Mouse (Mus musculus) limb, embryonic 10.5 days (tissue): ENCODE results near the gene Mid1. TPM values are rescaled to one million over a fixed set of nuclear protein-coding genes. Genes with fewer than 3 reads are reported as not detected.
A peak's percentile ranks its signal among the peaks of the same experiment; 100 is the strongest.
"Not testable (repeated sequence)": the region's sequence is repeated elsewhere in the genome, so short reads cannot be mapped to it uniquely, and the experiment has no call there.

Experiments used
- DNase-seq: peaks from one replicate; pipeline ENCODE4 v3.0.0-alpha.2; 2017; ENCODE audit warnings: low spot score
- H3K27ac ChIP-seq: fragments of 300-500 bp; sonication (generic); 2 replicates; pipeline ENCODE4 v1.5.1; 2016; ENCODE audit warnings: mild to moderate bottlenecking
- H3K27me3 ChIP-seq: fragments of 300-500 bp; sonication (generic); 2 replicates; pipeline ENCODE4 v1.6.1; 2016; ENCODE audit warnings: low read depth, mild to moderate bottlenecking; ENCODE audit not compliant: poor library complexity, severe bottlenecking
- H3K36me3 ChIP-seq: fragments of 300-500 bp; sonication (generic); 2 replicates; pipeline ENCODE4 v1.6.1; 2016; ENCODE audit warnings: mild to moderate bottlenecking, moderate library complexity
- H3K4me1 ChIP-seq: fragments of 300-500 bp; sonication (generic); 2 replicates; pipeline ENCODE4 v1.6.1; 2016
- H3K4me3 ChIP-seq: fragments of 300-500 bp; sonication (generic); 2 replicates; pipeline ENCODE4 v1.5.1; 2016; ENCODE audit warnings: mild to moderate bottlenecking, moderate library complexity
- H3K9me3 ChIP-seq: fragments of 300-500 bp; sonication (generic); replicated peaks from 2 replicates; pipeline ENCODE4 v1.6.1; 2016; ENCODE audit warnings: mild to moderate bottlenecking
- WGBS: fragments of 180-500 bp; shearing (Covaris S2); methylation state at CpG from one replicate; pipeline ENCODE4 v1.1.7; 2016; 5-methylcytosine and 5-hydroxymethylcytosine counted together
- polyA plus RNA-seq: library from polyadenylated mRNA; unstranded; fragments of >200 nt; fragmentation: Nextera tagmentation; extraction: Ambion mirVana; gene quantifications from 2 replicates; pipeline ENCODE4 v1.2.1, GENCODE M21; 2016

Gene Mid1
- polyA plus RNA-seq, 1 experiment from 2014 or later = 12.0 TPM

- H3K36me3 ChIP-seq = peaks cover 52% of the 10 kb centered on the region
- not testable (repeated sequence) for H3K27me3 ChIP-seq, H3K4me1 ChIP-seq, DNase-seq, H3K9me3 ChIP-seq, H3K4me3 ChIP-seq, H3K27ac ChIP-seq
- WGBS = 89% methylated on average over 3 of the region's 3 CpGs
Observed at GRCm38 (mm10) chrX:169969765-169970164, 284.8 kb downstream of the Mid1 start.

DNA sequence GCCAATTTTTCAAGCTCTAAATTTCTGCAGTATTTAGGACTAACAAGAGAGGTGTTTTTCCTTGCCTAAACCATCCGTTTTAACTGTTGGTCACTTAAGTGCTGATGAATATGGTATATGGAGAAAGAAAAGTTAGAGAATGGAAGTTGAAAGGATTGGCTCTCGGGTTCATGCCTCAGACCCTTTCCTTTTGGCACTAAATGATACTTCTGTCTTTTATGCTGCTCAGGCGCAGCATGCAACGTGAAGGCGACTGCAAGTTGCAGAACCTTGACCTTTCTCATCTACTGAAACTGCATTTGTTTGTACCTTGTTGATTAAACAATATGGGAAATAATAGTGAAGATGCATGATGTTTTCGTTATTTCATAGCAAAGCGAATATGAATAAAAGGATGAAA lies 285.5 kb downstream of the Mid1 start:
- not testable (repeated sequence) for H3K27me3 ChIP-seq, H3K27ac ChIP-seq, H3K4me1 ChIP-seq, DNase-seq, H3K9me3 ChIP-seq, H3K4me3 ChIP-seq
- WGBS = 92% methylated on average over 7 of the region's 7 CpGs
- peaks cover 60% of the 10 kb centered on the region for H3K36me3 ChIP-seq

DNA sequence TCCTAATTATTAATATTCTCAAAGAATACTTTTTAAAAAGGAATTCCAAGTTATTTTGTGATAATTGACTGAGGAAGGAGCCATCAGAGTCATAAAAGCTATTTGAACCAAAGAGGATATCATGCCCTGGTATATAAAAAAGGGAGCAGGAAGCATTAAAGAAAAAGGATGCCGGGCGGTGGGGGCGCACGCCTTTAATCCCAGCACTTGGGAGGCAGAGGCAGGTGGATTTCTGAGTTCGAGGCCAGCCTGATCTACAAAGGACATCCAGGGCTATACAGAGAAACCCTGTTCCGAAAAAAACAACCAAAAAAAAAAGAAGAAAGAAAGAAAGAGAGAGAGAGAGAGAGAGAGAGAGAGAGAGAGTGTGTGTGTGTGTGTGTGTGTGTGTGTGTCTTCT lies 286.6 kb downstream of the Mid1 start:
- not testable (repeated sequence) for DNase-seq, H3K4me3 ChIP-seq, H3K27ac ChIP-seq, H3K4me1 ChIP-seq, H3K9me3 ChIP-seq, H3K27me3 ChIP-seq
- H3K36me3 ChIP-seq = peaks cover 68% of the 10 kb centered on the region
- 92% methylated on average over 6 of the region's 6 CpGs for WGBS

DNA sequence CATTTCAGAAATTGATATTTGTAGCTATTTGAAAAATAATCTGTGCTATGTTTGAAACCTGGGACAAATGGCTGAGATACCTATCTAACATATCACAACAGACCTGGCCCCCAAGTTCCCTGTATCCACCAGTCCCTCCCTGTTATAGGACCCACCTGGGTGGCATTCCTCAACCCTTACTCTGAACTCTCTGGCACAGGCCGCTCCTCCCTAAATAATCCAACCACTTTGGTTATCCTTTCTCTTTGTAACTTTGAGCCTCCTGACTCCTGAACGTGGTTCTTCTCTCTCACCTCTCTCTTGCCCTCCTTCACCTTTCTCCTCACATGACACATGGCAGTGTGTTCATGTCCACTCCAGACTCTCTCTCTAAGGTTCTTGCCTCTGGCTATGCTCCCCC lies 287.1 kb downstream of the Mid1 start:
- not testable (repeated sequence) for H3K9me3 ChIP-seq, H3K27ac ChIP-seq, H3K27me3 ChIP-seq, H3K4me1 ChIP-seq, H3K4me3 ChIP-seq
- peaks cover 73% of the 10 kb centered on the region for H3K36me3 ChIP-seq
- 79% methylated on average over 2 of the region's 2 CpGs for WGBS
- peak; percentile 39 for DNase-seq

DNA sequence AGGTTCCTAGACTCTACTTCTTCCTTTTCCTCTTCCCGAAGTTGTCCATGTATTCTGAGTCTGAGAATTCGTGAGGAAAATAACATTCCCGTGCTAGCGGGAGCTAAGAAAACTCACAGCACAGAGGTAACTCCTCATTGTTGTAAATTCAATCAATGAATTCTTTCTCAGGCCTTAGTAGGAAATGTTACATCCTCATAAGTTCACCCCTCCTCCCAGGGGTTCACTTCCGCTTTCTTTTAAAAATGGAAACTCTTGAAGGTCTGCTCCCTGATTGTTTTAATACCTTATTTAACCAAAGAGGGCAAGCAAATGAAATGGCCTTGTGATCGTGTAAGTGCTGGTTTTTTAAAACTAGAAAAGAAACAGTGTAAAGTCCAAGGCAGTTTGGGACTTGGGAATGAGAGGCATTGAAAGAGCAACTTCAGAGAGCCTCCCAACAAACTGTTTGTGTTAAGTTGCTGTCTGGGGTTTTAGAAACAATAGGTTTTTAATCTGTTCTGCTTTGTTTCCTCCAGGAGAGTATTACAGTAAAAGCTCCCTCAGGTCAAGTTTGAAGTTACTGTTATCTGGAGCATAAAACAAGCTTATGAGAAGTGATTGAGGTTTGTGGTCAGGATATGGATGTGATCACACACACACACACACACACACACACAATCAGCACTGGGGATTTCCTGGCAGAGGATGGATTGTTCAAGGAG lies 287.9 kb downstream of the Mid1 start:
- not testable (repeated sequence) for H3K4me1 ChIP-seq, H3K9me3 ChIP-seq, H3K27ac ChIP-seq, H3K4me3 ChIP-seq, DNase-seq, H3K27me3 ChIP-seq
- WGBS = 79% methylated on average over 6 of the region's 6 CpGs
- H3K36me3 ChIP-seq = peaks cover 79% of the 10 kb centered on the region

- peaks cover 88% of the 10 kb centered on the region for H3K36me3 ChIP-seq
Observed at GRCm38 (mm10) chrX:169973806-169974205, 288.8 kb downstream of the Mid1 start.

DNA sequence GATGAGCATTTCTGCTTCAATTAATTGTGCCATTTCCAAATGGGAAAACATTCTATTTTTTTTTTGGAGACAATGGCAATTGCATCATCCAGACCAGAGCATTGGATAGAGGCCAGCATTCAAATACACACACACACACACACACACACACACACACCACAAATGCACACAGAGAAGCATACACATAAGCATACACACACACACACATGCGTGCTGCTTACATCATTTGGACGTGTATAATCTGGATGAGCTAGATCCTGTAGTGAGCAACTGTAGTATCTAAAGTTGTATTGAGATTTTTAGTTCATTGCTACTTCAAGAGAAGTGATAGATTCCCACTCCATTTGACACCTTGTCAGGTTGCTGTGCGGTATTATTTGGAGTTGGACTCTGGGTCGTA lies 289.5 kb downstream of the Mid1 start:
- not testable (repeated sequence) for H3K4me3 ChIP-seq, DNase-seq, H3K27me3 ChIP-seq, H3K27ac ChIP-seq, H3K4me1 ChIP-seq
- H3K36me3 ChIP-seq = peaks cover 94% of the 10 kb centered on the region
- 68% methylated on average over 4 of the region's 4 CpGs for WGBS
- peaks cover 11% of the 10 kb centered on the region; the same call in 1 of the 2 replicates for H3K9me3 ChIP-seq

More at GRCm38 (mm10) chrX:169973806-169974205, 288.8 kb downstream of the Mid1 start:
- DNase-seq, H3K4me3 ChIP-seq, H3K27me3 ChIP-seq, H3K4me1 ChIP-seq, H3K27ac ChIP-seq: not testable (repeated sequence)
- WGBS = 62% methylated on average over 3 of the region's 3 CpGs
- peaks cover 11% of the 10 kb centered on the region; the same call in 1 of the 2 replicates for H3K9me3 ChIP-seq

DNA sequence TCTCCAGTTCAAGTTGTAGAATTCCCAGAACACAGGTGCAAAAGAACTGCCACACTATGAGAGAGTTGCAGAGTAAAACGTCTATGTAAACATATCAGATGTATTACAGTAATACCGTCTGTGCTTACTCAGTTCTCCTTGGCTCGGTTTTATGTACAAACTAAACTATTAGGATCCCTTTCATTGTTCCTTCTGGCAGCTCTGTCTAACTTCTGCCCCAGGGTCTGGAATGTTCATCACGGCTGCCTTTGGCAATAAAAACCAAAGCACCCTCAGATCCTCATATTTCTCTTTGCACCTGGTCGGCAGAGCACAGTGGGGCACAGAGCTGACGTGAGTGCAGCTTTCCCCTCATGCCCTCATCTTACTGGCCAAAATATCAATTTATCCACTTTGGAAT lies 290.0 kb downstream of the Mid1 start:
- 77% methylated on average over 6 of the region's 6 CpGs for WGBS
- not testable (repeated sequence) for H3K9me3 ChIP-seq, H3K27ac ChIP-seq

GRCm38 (mm10) chrX:169975681-169976131 lies 290.7 kb downstream of the Mid1 start:
- not testable (repeated sequence) for H3K27me3 ChIP-seq, H3K27ac ChIP-seq, H3K4me3 ChIP-seq, H3K4me1 ChIP-seq, DNase-seq
- WGBS = 90% methylated on average over 3 of the region's 3 CpGs
- H3K36me3 ChIP-seq = peaks cover 95% of the 10 kb centered on the region
- peaks cover 12% of the 10 kb centered on the region for H3K9me3 ChIP-seq

More for the DNA sequence above, 290.0 kb downstream of the Mid1 start:
- DNase-seq = peak; percentile 41
- H3K27me3 ChIP-seq, H3K4me3 ChIP-seq, H3K4me1 ChIP-seq: not testable (repeated sequence)
- peaks cover 95% of the 10 kb centered on the region for H3K36me3 ChIP-seq

GRCm38 (mm10) chrX:169976340-169976739 lies 291.3 kb downstream of the Mid1 start:
- H3K4me3 ChIP-seq, H3K4me1 ChIP-seq, DNase-seq, H3K27me3 ChIP-seq, H3K27ac ChIP-seq: not testable (repeated sequence)
- WGBS = 69% methylated on average over 5 of the region's 5 CpGs
- peaks cover 95% of the 10 kb centered on the region for H3K36me3 ChIP-seq
- peaks cover 14% of the 10 kb centered on the region for H3K9me3 ChIP-seq

GRCm38 (mm10) chrX:169977856-169978435 lies 292.9 kb downstream of the Mid1 start:
- not testable (repeated sequence) for H3K27me3 ChIP-seq, H3K27ac ChIP-seq, H3K4me3 ChIP-seq, H3K4me1 ChIP-seq, DNase-seq
- 93% methylated on average over 7 of the region's 7 CpGs for WGBS
- Histone ChIP-seq H3K9me3 (peaks cover 22% of the 10 kb centered on the region), H3K36me3 (peaks cover 95% of the 10 kb centered on the region)

GRCm38 (mm10) chrX:169978436-169979381 lies 293.7 kb downstream of the Mid1 start:
- H3K27me3 ChIP-seq, H3K4me3 ChIP-seq, H3K4me1 ChIP-seq, H3K27ac ChIP-seq: not testable (repeated sequence)
- Histone ChIP-seq H3K36me3 (peaks cover 95% of the 10 kb centered on the region), H3K9me3 (peaks cover 29% of the 10 kb centered on the region)
- WGBS = 74% methylated on average over 29 of the region's 29 CpGs
- peak; percentile 93 for DNase-seq
